Mouse (Mus musculus): ENCODE measurements around the gene Ehd4.

- no peak for TF ChIP-seq POLR2AphosphoS2 (IDR thresholded peaks at IDR 0.05; ENCODE audit: insufficient read length, low read depth)
- TF ChIP-seq USF1 (IDR thresholded peaks at IDR 0.05; ENCODE audit: low read depth): no peak
Observed at GRCm38 (mm10) chr2:120116362-120116761, 38.0 kb downstream of the Ehd4 start.

All from myocyte (in vitro differentiated cells).